Mouse (Mus musculus) neural tube, embryonic 15.5 days (tissue): ENCODE results near the gene E430018J23Rik. TPM values are rescaled to one million over a fixed set of nuclear protein-coding genes. Genes with fewer than 3 reads are reported as not detected.
"Not testable (repeated sequence)": the region's sequence is repeated elsewhere in the genome, so short reads cannot be mapped to it uniquely, and the experiment has no call there.

ENCODE experiments used
- ATAC-seq: fragments of 200-750 bp; cut with Nextera tagmentation; 2 replicates; pipeline ENCODE4 v1.8.0; 2017; ENCODE audit warnings: mild to moderate bottlenecking, moderate TSS enrichment, moderate library complexity; ENCODE audit not compliant: low FRiP score
- H3K27ac ChIP-seq: fragments of 300-500 bp; sonication (generic); replicated peaks from 2 replicates; pipeline ENCODE4 v1.5.1; 2015; ENCODE audit warnings: mild to moderate bottlenecking, inconsistent platforms
- H3K27me3 ChIP-seq: fragments of 300-500 bp; sonication (generic); replicated peaks from 2 replicates; pipeline ENCODE4 v1.6.1; 2015; ENCODE audit warnings: inconsistent platforms
- H3K36me3 ChIP-seq: fragments of 300-500 bp; sonication (generic); 2 replicates; pipeline ENCODE4 v1.6.1; 2015; ENCODE audit warnings: inconsistent platforms
- H3K4me1 ChIP-seq: fragments of 300-500 bp; sonication (generic); 2 replicates; pipeline ENCODE4 v1.6.1; 2015; ENCODE audit warnings: inconsistent platforms
- H3K4me2 ChIP-seq: fragments of 300-500 bp; sonication (generic); 2 replicates; pipeline ENCODE4 v1.6.1; 2015; ENCODE audit warnings: inconsistent platforms, mild to moderate bottlenecking, moderate library complexity
- H3K4me3 ChIP-seq: fragments of 300-500 bp; sonication (generic); replicated peaks from 2 replicates; pipeline ENCODE4 v1.5.1; 2015; ENCODE audit warnings: mild to moderate bottlenecking, inconsistent platforms
- H3K9ac ChIP-seq: fragments of 300-500 bp; sonication (generic); replicated peaks from 2 replicates; pipeline ENCODE4 v1.6.1; 2015; ENCODE audit warnings: mild to moderate bottlenecking, inconsistent platforms
- H3K9me3 ChIP-seq: fragments of 300-500 bp; sonication (generic); replicated peaks from 2 replicates; pipeline ENCODE4 v1.6.1; 2016; ENCODE audit warnings: inconsistent platforms
- WGBS: fragments of 180-500 bp; shearing (Covaris S2); methylation state at CpG from one replicate; pipeline ENCODE4 v1.1.7; 2015; ENCODE audit warnings: mixed read lengths; 5-methylcytosine and 5-hydroxymethylcytosine counted together
- polyA plus RNA-seq: library from polyadenylated mRNA; unstranded; fragments of >200 nt; fragmentation: Nextera tagmentation; extraction: Ambion mirVana; gene quantifications from 2 replicates; pipeline ENCODE4 v1.2.1, GENCODE M21; 2015

Gene E430018J23Rik
- polyA plus RNA-seq, 1 experiment from 2014 or later = 5.0 TPM

- H3K4me3 ChIP-seq = peak within 1 kb of the TSS; percentile 75
- not testable (repeated sequence) for H3K36me3 ChIP-seq, H3K9me3 ChIP-seq, H3K4me1 ChIP-seq, H3K27me3 ChIP-seq
- ATAC-seq = peak; percentile 92
- peak within 1 kb of the TSS; percentile 72 for H3K9ac ChIP-seq
- 3% methylated on average over 48 of the region's 49 CpGs for WGBS
- peak within 1 kb of the TSS; percentile 82 for H3K27ac ChIP-seq
- peak within 1 kb of the TSS; percentile 78 for H3K4me2 ChIP-seq
Measured at GRCm38 (mm10) chr7:127375271-127376245, 17.9 kb downstream of the E430018J23Rik start, which contains the start of gene Zfp747. Zfp747 (minus strand) TSS chr7:127376050.

- not testable (repeated sequence) for H3K9me3 ChIP-seq, H3K4me2 ChIP-seq, H3K9ac ChIP-seq, H3K36me3 ChIP-seq, H3K4me1 ChIP-seq, ATAC-seq, H3K4me3 ChIP-seq, H3K27me3 ChIP-seq, H3K27ac ChIP-seq
- WGBS = 77% methylated on average over 3 of the region's 3 CpGs
Measured at GRCm38 (mm10) chr7:127371870-127372269, 21.6 kb downstream of the E430018J23Rik start.

GRCm38 (mm10) chr7:127371213-127371612, 22.2 kb downstream of the E430018J23Rik start:
- Histone ChIP-seq H3K4me3 (no peak overlapping the region), H3K36me3 (peaks cover 6% of the 10 kb centered on the region), H3K9ac (no peak overlapping the region), H3K4me1 (peaks cover 7% of the 10 kb centered on the region; the same call in 1 of the 2 replicates), H3K9me3 (no peaks in the 10 kb centered on the region), H3K27me3 (no peaks in the 10 kb centered on the region), H3K4me2 (no peak overlapping the region), H3K27ac (no peak overlapping the region)
- WGBS = 89% methylated on average over 2 of the region's 2 CpGs
- no peak for ATAC-seq

- Histone ChIP-seq H3K4me2 (no peak overlapping the region), H3K9ac (no peak overlapping the region), H3K27ac (no peak overlapping the region), H3K4me1 (peaks cover 11% of the 10 kb centered on the region), H3K4me3 (no peak overlapping the region), H3K27me3 (0 out of 2 replicates have a peak, but pooled peaks cover 3% of the 10 kb centered on the region), H3K9me3 (no peaks in the 10 kb centered on the region), H3K36me3 (no peaks in the 10 kb centered on the region)
- ATAC-seq = no peak
- WGBS = 87% methylated on average over 3 of the region's 3 CpGs
Measured at GRCm38 (mm10) chr7:127366249-127366648, 27.2 kb downstream of the E430018J23Rik start.

- H3K36me3 ChIP-seq = no peaks in the 10 kb centered on the region
- no peak for ATAC-seq
- H3K4me3 ChIP-seq = peak overlapping the region; percentile 42
- H3K4me2 ChIP-seq = peak overlapping the region; percentile 90
- 57% methylated on average over 4 of the region's 4 CpGs for whole genome bisulfite sequencing
- peaks cover 11% of the 10 kb centered on the region for H3K4me1 ChIP-seq
- H3K27ac ChIP-seq = no peak overlapping the region
- peaks cover 16% of the 10 kb centered on the region; the same call in 1 of the 2 replicates for H3K27me3 ChIP-seq
- no peak overlapping the region for H3K9ac ChIP-seq
- H3K9me3 ChIP-seq = no peaks in the 10 kb centered on the region
Measured at GRCm38 (mm10) chr7:127364166-127364565, 29.3 kb downstream of the E430018J23Rik start.

GRCm38 (mm10) chr7:127363475-127363921, 29.9 kb downstream of the E430018J23Rik start:
- Histone ChIP-seq H3K4me1 (peaks cover 11% of the 10 kb centered on the region), H3K36me3 (no peaks in the 10 kb centered on the region), H3K9ac (peak overlapping the region; percentile 51), H3K4me3 (peak overlapping the region; percentile 42), H3K27ac (no peak overlapping the region; the same call in 1 of the 2 replicates), H3K9me3 (no peaks in the 10 kb centered on the region), H3K27me3 (peaks cover 16% of the 10 kb centered on the region; the same call in 1 of the 2 replicates), H3K4me2 (peak overlapping the region; percentile 90)
- ATAC-seq = peak; percentile 28; the same call in 1 of the 2 replicates
- WGBS = 1% methylated on average over 24 of the region's 24 CpGs

GRCm38 (mm10) chr7:127362418-127362817, 31.0 kb downstream of the E430018J23Rik start:
- Histone ChIP-seq H3K4me3 (0 out of 2 replicates have a peak overlapping the region, but pooled peaks have one; percentile 16), H3K4me1 (peaks cover 11% of the 10 kb centered on the region), H3K27me3 (peaks cover 19% of the 10 kb centered on the region; the same call in 1 of the 2 replicates), H3K4me2 (peak overlapping the region; percentile 42)
- H3K9ac ChIP-seq, H3K36me3 ChIP-seq, ATAC-seq, H3K9me3 ChIP-seq, H3K27ac ChIP-seq: not testable (repeated sequence)
- 19% methylated on average over 13 of the region's 13 CpGs for WGBS

- Histone ChIP-seq H3K27me3 (peaks cover 19% of the 10 kb centered on the region; the same call in 1 of the 2 replicates), H3K27ac (no peak overlapping the region), H3K4me2 (no peak overlapping the region), H3K9me3 (no peaks in the 10 kb centered on the region), H3K4me1 (peaks cover 11% of the 10 kb centered on the region), H3K4me3 (no peak overlapping the region), H3K36me3 (no peaks in the 10 kb centered on the region), H3K9ac (no peak overlapping the region)
- WGBS = 55% methylated on average over 12 of the region's 13 CpGs
- no peak for ATAC-seq
Measured at GRCm38 (mm10) chr7:127361449-127361848, 32.0 kb downstream of the E430018J23Rik start.

GRCm38 (mm10) chr7:127360265-127360664, 33.2 kb downstream of the E430018J23Rik start:
- no peaks in the 10 kb centered on the region for H3K36me3 ChIP-seq
- 75% methylated on average over 4 of the region's 4 CpGs for WGBS
- H3K4me2 ChIP-seq = no peak overlapping the region
- H3K9ac ChIP-seq = no peak overlapping the region
- H3K9me3 ChIP-seq = no peaks in the 10 kb centered on the region
- ATAC-seq = no peak
- no peak overlapping the region for H3K4me3 ChIP-seq
- no peak overlapping the region for H3K27ac ChIP-seq
- peaks cover 16% of the 10 kb centered on the region; the same call in 1 of the 2 replicates for H3K27me3 ChIP-seq
- peaks cover 11% of the 10 kb centered on the region for H3K4me1 ChIP-seq

- H3K9ac ChIP-seq = no peak overlapping the region
- H3K9me3 ChIP-seq = no peaks in the 10 kb centered on the region
- ATAC-seq = no peak
- H3K36me3 ChIP-seq = no peaks in the 10 kb centered on the region
- 72% methylated on average over 4 of the region's 4 CpGs for WGBS
- no peak overlapping the region for H3K27ac ChIP-seq
- peaks cover 16% of the 10 kb centered on the region; the same call in 1 of the 2 replicates for H3K27me3 ChIP-seq
- no peak overlapping the region for H3K4me3 ChIP-seq
- no peak overlapping the region for H3K4me2 ChIP-seq
- H3K4me1 ChIP-seq = peaks cover 3% of the 10 kb centered on the region
Measured at GRCm38 (mm10) chr7:127358472-127358871, 35.0 kb downstream of the E430018J23Rik start.

- no peak for ATAC-seq
- Histone ChIP-seq H3K4me3 (no peak overlapping the region), H3K9ac (no peak overlapping the region), H3K27ac (no peak overlapping the region), H3K36me3 (no peaks in the 10 kb centered on the region), H3K4me2 (no peak overlapping the region), H3K27me3 (peaks cover 16% of the 10 kb centered on the region; the same call in 1 of the 2 replicates), H3K4me1 (no peaks in the 10 kb centered on the region), H3K9me3 (no peaks in the 10 kb centered on the region)
- 65% methylated on average over 2 of the region's 2 CpGs for WGBS
Measured at GRCm38 (mm10) chr7:127357871-127358270, 35.6 kb downstream of the E430018J23Rik start.
